Mouse (Mus musculus): ENCODE data around the gene Ank3. TPM values are rescaled to one million over a fixed set of nuclear protein-coding genes. Genes with fewer than 3 reads are reported as not detected.

The Ank3 gene
- total and polyA plus RNA-seq, 3 experiments, result 3.2 to 6.7 TPM; not detected in 1

- H3K27ac ChIP-seq (ENCODE audit: control insufficient read depth, low read depth, low read length), result no peak overlapping the region
- H3K4me3 ChIP-seq (ENCODE audit: control insufficient read depth in 1 of 2, insufficient read depth in 1 of 2, low read depth in 2 of 2, low read length in 2 of 2), result no peak overlapping the region
- TF ChIP-seq JUND (IDR thresholded peaks at IDR 0.05; ENCODE audit: low read depth, low read length) (no peak), MAFK (IDR thresholded peaks at IDR 0.05; ENCODE audit: borderline replicate concordance, low read depth, low read length) (no peak), GABPA (IDR thresholded peaks at IDR 0.05; ENCODE audit: low read depth, low read length) (no peak), TBP (IDR thresholded peaks at IDR 0.05; ENCODE audit: low read depth, low read length) (no peak), MEF2A (IDR thresholded peaks at IDR 0.05; ENCODE audit: extremely low read depth, insufficient replicate concordance, low read depth, low read length, poor library complexity, severe bottlenecking) (no peak), CHD2 (IDR thresholded peaks at IDR 0.05; ENCODE audit: low read length) (no peak), EP300 (IDR thresholded peaks at IDR 0.05; ENCODE audit: low read depth in 1 of 2, low read length in 2 of 2) (no peak), E2F4 (IDR thresholded peaks at IDR 0.05; ENCODE audit: borderline replicate concordance, low read depth, low read length) (no peak), HCFC1 (IDR thresholded peaks at IDR 0.05; ENCODE audit: low read depth, low read length) (no peak), USF2 (IDR thresholded peaks at IDR 0.05; ENCODE audit: borderline replicate concordance in 1 of 2, insufficient read depth in 1 of 2, low read depth in 1 of 2, low read length in 2 of 2) (no peak), ZKSCAN1 (IDR thresholded peaks at IDR 0.05; ENCODE audit: low read depth, low read length) (no peak)
- H3K79me2 ChIP-seq (ENCODE audit: control insufficient read depth, insufficient read depth, low read length, poor library complexity), result no peaks in the 10 kb centered on the region
- no peaks in the 10 kb centered on the region for H3K9me3 ChIP-seq (replicated peaks; ENCODE audit: insufficient read depth, low read length)
- H3K9ac ChIP-seq (ENCODE audit: control insufficient read depth, low read depth, low read length, poor library complexity, severe bottlenecking), result no peak overlapping the region
- H3K4me1 ChIP-seq (ENCODE audit: control insufficient read depth in 1 of 2, insufficient read depth in 2 of 2, low read length in 2 of 2), result no peaks in the 10 kb centered on the region
- no peaks in the 10 kb centered on the region for H3K36me3 ChIP-seq (ENCODE audit: control insufficient read depth in 1 of 2, insufficient read depth in 2 of 2, low read length in 2 of 2)
- DNase-seq (ENCODE audit: low read depth, low spot score), result no peak
- H3K27me3 ChIP-seq (ENCODE audit: control insufficient read depth in 1 of 2, insufficient read depth in 2 of 2, low read length in 2 of 2), result no peaks in the 10 kb centered on the region; a peak in 1 of 4 replicates
Measured at GRCm38 (mm10) chr10:69671505-69671904, 272.9 kb downstream of the Ank3 start.

- H3K27ac ChIP-seq (ENCODE audit: control insufficient read depth, low read depth, low read length), result no peak overlapping the region
- H3K79me2 ChIP-seq (ENCODE audit: control insufficient read depth, insufficient read depth, low read length, poor library complexity), result no peaks in the 10 kb centered on the region
- DNase-seq (ENCODE audit: low read depth, low spot score), result no peak
- H3K27me3 ChIP-seq (ENCODE audit: control insufficient read depth in 1 of 2, insufficient read depth in 2 of 2, low read length in 2 of 2), result no peaks in the 10 kb centered on the region; a peak in 1 of 4 replicates
- no peaks in the 10 kb centered on the region for H3K4me1 ChIP-seq (ENCODE audit: control insufficient read depth in 1 of 2, insufficient read depth in 2 of 2, low read length in 2 of 2)
- TF ChIP-seq KAT2A (conservative IDR thresholded peaks at IDR 0.05; ENCODE audit: low read depth, low read length), result no peak
- no peak for TF ChIP-seq GABPA (IDR thresholded peaks at IDR 0.05; ENCODE audit: low read depth, low read length)
- no peak for TF ChIP-seq ZC3H11A (IDR thresholded peaks at IDR 0.05; ENCODE audit: low read depth, low read length)
- no peak for TF ChIP-seq MAX (IDR thresholded peaks at IDR 0.05; ENCODE audit: low read length)
- no peak for TF ChIP-seq BHLHE40 (IDR thresholded peaks at IDR 0.05; ENCODE audit: borderline replicate concordance, low read depth, low read length)
- TF ChIP-seq MXI1 (IDR thresholded peaks at IDR 0.05; ENCODE audit: low read depth, low read length), result no peak
- no peak for TF ChIP-seq CHD1 (IDR thresholded peaks at IDR 0.05; ENCODE audit: low read depth, low read length)
- no peak for TF ChIP-seq GATA1 (IDR thresholded peaks at IDR 0.05; ENCODE audit: low read depth, low read length)
- no peak for TF ChIP-seq MAZ (IDR thresholded peaks at IDR 0.05; ENCODE audit: low read depth, low read length)
- no peak for TF ChIP-seq ELF1 (IDR thresholded peaks at IDR 0.05; ENCODE audit: low read depth, low read length)
- no peaks in the 10 kb centered on the region for H3K36me3 ChIP-seq (ENCODE audit: control insufficient read depth in 1 of 2, insufficient read depth in 2 of 2, low read length in 2 of 2)
- no peak overlapping the region for H3K4me3 ChIP-seq (ENCODE audit: control insufficient read depth in 1 of 2, insufficient read depth in 1 of 2, low read depth in 2 of 2, low read length in 2 of 2)
- H3K9me3 ChIP-seq (replicated peaks; ENCODE audit: insufficient read depth, low read length), result no peaks in the 10 kb centered on the region
- H3K9ac ChIP-seq (ENCODE audit: control insufficient read depth, low read depth, low read length, poor library complexity, severe bottlenecking), result no peak overlapping the region
Measured at GRCm38 (mm10) chr10:69672545-69672944, 274.0 kb downstream of the Ank3 start.

Measured in MEL (cell line).